Mouse (Mus musculus) limb, embryonic 12.5 days (tissue): ENCODE data around the gene Pard6a. TPM values are rescaled to one million over a fixed set of nuclear protein-coding genes. Genes with fewer than 3 reads are reported as not detected.
A peak's percentile ranks its signal among the peaks of the same experiment; 100 is the strongest.

ENCODE experiments used
- ATAC-seq: fragments of 200-750 bp; cut with Nextera tagmentation; 2 replicates; pipeline ENCODE4 v1.8.0; 2017; ENCODE audit warnings: low read depth, moderate TSS enrichment; ENCODE audit not compliant: insufficient number of reproducible peaks, insufficient read depth, low FRiP score, low TSS enrichment
- H3K27ac ChIP-seq: fragments of 300-500 bp; sonication (generic); 2 replicates; pipeline ENCODE4 v1.5.1; 2016; ENCODE audit warnings: mild to moderate bottlenecking, moderate library complexity
- H3K27me3 ChIP-seq: fragments of 300-500 bp; sonication (generic); 2 replicates; pipeline ENCODE4 v1.6.1; 2016; ENCODE audit warnings: mild to moderate bottlenecking, moderate library complexity
- H3K36me3 ChIP-seq: fragments of 300-500 bp; sonication (generic); 2 replicates; pipeline ENCODE4 v1.6.1; 2016; ENCODE audit warnings: mild to moderate bottlenecking, moderate library complexity
- H3K4me1 ChIP-seq: fragments of 300-500 bp; sonication (generic); replicated peaks from 2 replicates; pipeline ENCODE4 v1.6.1; 2016
- H3K4me2 ChIP-seq: fragments of 300-500 bp; sonication (generic); 2 replicates; pipeline ENCODE4 v1.6.1; 2016; ENCODE audit warnings: mild to moderate bottlenecking, moderate library complexity
- H3K4me3 ChIP-seq: fragments of 300-500 bp; sonication (generic); replicated peaks from 2 replicates; pipeline ENCODE4 v1.5.1; 2016; ENCODE audit warnings: mild to moderate bottlenecking
- H3K9ac ChIP-seq: fragments of 300-500 bp; sonication (generic); replicated peaks from 2 replicates; pipeline ENCODE4 v1.6.1; 2016; ENCODE audit warnings: mild to moderate bottlenecking, moderate library complexity
- H3K9me3 ChIP-seq: fragments of 300-500 bp; sonication (generic); 2 replicates; pipeline ENCODE4 v1.6.1; 2016; ENCODE audit warnings: mild to moderate bottlenecking, moderate library complexity
- WGBS: fragments of 180-500 bp; shearing (Covaris S2); methylation state at CpG from one replicate; pipeline ENCODE4 v1.1.7; 2016; 5-methylcytosine and 5-hydroxymethylcytosine counted together
- polyA plus RNA-seq: library from polyadenylated mRNA; unstranded; fragments of >200 nt; fragmentation: Nextera tagmentation; extraction: Ambion mirVana; gene quantifications from 2 replicates; pipeline ENCODE4 v1.2.1, GENCODE M21; 2016

Gene Pard6a
- polyA plus RNA-seq, 1 experiment from 2014 or later: 14.6 TPM

DNA sequence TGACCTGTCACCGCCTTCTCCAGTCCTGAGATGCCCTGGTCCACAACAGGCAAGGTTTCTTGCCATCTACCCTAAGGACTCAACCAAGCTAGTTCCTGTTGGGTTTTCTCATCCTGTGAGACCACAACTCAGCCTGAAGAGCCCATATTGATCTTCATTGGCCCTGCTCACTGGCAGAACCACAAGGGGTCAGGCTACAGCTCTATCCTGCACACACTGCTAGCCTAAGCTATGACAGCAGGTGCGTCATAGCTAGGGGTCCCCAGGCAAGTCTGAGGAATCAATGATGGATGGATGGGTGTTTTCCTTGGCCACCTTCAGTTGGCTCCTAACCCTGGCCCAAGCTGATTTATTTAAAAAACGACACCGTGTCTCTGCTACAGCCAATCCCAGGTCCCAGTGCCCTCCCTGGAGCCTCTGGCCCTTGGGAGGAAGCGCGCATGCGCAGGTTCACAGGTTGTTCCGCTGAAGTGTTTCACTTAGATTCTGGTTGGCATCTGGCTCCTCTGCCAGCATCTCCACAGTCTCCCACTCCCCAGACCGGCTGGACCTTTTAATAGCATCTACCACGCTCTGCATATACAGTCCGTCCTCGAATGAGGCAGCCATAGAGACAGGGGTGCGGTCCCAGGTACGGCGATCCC is 15.5 kb downstream of the Pard6a start:
- Histone ChIP-seq H3K4me3 (no peak overlapping the region), H3K4me2 (no peak overlapping the region), H3K36me3 (peaks cover 30% of the 10 kb centered on the region), H3K4me1 (no peaks in the 10 kb centered on the region), H3K27me3 (no peaks in the 10 kb centered on the region), H3K27ac (no peak overlapping the region), H3K9ac (no peak overlapping the region), H3K9me3 (no peaks in the 10 kb centered on the region)
- WGBS: 92% methylated on average over 15 of the region's 15 CpGs
- ATAC-seq: no peak

- Histone ChIP-seq H3K4me1 (no peaks in the 10 kb centered on the region), H3K36me3 (peaks cover 48% of the 10 kb centered on the region), H3K9ac (no peak overlapping the region), H3K27ac (no peak overlapping the region), H3K4me2 (no peak overlapping the region), H3K27me3 (no peaks in the 10 kb centered on the region), H3K9me3 (no peaks in the 10 kb centered on the region), H3K4me3 (no peak overlapping the region)
- WGBS: 88% methylated on average over 4 of the region's 4 CpGs
- ATAC-seq: no peak
Measured at GRCm38 (mm10) chr8:105719637-105720036, 18.7 kb downstream of the Pard6a start.

DNA sequence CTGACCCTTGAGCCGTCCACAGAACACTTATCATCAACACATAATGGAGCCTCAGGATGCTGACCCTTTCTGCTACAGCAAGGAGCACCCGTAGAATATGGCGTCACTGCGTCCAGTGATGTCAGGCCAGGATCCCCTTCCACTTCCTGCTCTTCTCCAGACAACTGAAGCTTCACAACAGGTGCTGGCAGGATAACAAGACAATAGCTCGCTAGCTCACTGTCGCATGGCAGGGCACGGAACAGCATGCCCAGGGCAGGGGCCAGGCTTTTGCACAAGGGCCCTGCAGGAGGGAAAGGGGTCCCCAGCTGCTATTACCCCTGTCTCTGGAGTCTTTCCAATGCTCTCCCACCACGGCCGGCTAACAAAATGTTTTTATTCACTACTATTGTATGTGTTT is 21.9 kb downstream of the Pard6a start:
- ATAC-seq: no peak
- Histone ChIP-seq H3K27ac (no peak overlapping the region), H3K9me3 (no peaks in the 10 kb centered on the region), H3K27me3 (no peaks in the 10 kb centered on the region), H3K36me3 (peaks cover 44% of the 10 kb centered on the region), H3K4me3 (no peak overlapping the region), H3K9ac (no peak overlapping the region), H3K4me2 (no peak overlapping the region), H3K4me1 (no peaks in the 10 kb centered on the region)
- 92% methylated on average over 9 of the region's 9 CpGs for WGBS

DNA sequence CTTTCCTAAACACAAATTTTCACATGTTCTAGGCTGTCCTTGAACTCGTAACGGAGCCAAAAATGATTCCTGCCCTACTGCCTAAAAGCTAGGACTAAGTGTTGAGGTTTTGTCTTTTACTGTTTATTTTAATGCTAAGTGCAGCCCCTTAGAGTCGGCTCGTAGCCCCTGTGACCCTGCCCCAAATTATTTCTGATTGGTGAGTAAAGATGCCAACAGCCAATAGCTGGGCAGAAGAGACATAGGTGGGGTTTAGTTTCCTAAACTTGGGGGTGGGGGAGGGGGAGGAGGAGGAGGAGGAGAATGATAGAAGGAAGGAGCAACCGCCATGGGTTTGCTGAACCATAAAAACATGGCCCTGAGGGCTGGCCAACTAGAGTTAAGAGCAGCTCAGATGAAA is 24.8 kb downstream of the Pard6a start:
- Histone ChIP-seq H3K4me1 (no peaks in the 10 kb centered on the region), H3K27me3 (no peaks in the 10 kb centered on the region), H3K36me3 (peaks cover 47% of the 10 kb centered on the region), H3K4me2 (no peak overlapping the region), H3K4me3 (no peak overlapping the region), H3K27ac (no peak overlapping the region), H3K9me3 (no peaks in the 10 kb centered on the region), H3K9ac (no peak overlapping the region)
- 73% methylated on average over 5 of the region's 5 CpGs for WGBS
- no peak for ATAC-seq

- Histone ChIP-seq H3K4me3 (no peak overlapping the region), H3K4me1 (no peaks in the 10 kb centered on the region), H3K9ac (no peak overlapping the region), H3K27me3 (no peaks in the 10 kb centered on the region), H3K4me2 (no peak overlapping the region), H3K27ac (peak overlapping the region; percentile 35; the same call in 1 of the 2 replicates), H3K9me3 (no peaks in the 10 kb centered on the region), H3K36me3 (peaks cover 46% of the 10 kb centered on the region)
- 84% methylated on average over 18 of the region's 18 CpGs for WGBS
- no peak for ATAC-seq
Measured at GRCm38 (mm10) chr8:105727397-105728124, 26.6 kb downstream of the Pard6a start.

DNA sequence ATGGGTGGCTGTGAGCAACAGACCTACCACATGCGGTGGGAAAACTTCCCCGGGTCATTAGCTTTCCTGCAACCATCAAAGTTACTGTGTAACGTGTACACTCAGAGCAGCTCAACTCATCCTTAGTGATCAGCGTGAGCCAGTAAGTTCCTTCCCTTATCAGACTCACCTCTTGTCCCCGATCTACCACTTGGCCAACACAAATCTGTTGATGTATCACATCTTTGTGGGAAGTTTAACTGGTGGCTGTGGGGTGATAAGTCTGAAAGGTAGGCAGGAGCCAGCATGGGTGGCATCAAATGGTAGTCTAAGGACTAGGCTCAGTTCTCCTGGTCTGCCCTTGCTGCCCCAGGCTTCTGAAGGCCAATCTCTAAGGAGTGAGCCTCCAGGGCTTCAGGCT is 31.2 kb downstream of the Pard6a start:
- ATAC-seq: no peak
- Histone ChIP-seq H3K27me3 (no peaks in the 10 kb centered on the region), H3K36me3 (peaks cover 17% of the 10 kb centered on the region), H3K4me1 (no peaks in the 10 kb centered on the region), H3K4me3 (no peak overlapping the region), H3K9ac (no peak overlapping the region), H3K9me3 (no peaks in the 10 kb centered on the region), H3K4me2 (no peak overlapping the region), H3K27ac (no peak overlapping the region)
- WGBS: 95% methylated on average over 5 of the region's 5 CpGs

- peaks cover 7% of the 10 kb centered on the region; the same call in 1 of the 2 replicates for H3K4me1 ChIP-seq
- H3K4me2 ChIP-seq: no peak overlapping the region
- H3K4me3 ChIP-seq: no peak overlapping the region
- H3K27me3 ChIP-seq: no peaks in the 10 kb centered on the region
- no peak for ATAC-seq
- no peaks in the 10 kb centered on the region for H3K9me3 ChIP-seq
- H3K36me3 ChIP-seq: peaks cover 17% of the 10 kb centered on the region; the same call in 1 of the 2 replicates
- H3K27ac ChIP-seq: no peak overlapping the region
- H3K9ac ChIP-seq: no peak overlapping the region
- WGBS: 87% methylated on average over 5 of the region's 5 CpGs
Measured at GRCm38 (mm10) chr8:105739216-105739615, 38.3 kb downstream of the Pard6a start.

DNA sequence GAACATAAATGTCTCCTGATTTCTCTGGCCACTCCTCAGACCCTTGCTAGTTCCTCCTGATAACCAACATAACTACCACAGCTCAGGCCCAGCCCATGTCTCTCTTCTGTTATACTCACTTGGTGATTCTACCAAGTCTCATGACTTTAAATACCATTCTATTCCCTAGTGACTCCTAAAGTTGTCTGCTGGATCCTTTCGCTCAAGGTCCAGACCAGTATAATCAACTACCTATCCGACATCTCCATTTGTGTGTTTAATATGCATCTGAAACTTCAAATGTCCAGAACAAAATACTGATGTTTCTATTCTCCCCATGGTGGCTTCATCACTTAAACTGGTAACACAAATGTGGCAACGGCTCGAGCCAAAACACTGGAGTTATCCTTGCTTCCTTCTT is 42.4 kb downstream of the Pard6a start:
- 85% methylated on average over 4 of the region's 4 CpGs for WGBS
- ATAC-seq: no peak
- H3K9ac ChIP-seq: no peak overlapping the region
- peaks cover 14% of the 10 kb centered on the region for H3K4me1 ChIP-seq
- no peak overlapping the region for H3K4me3 ChIP-seq
- H3K27ac ChIP-seq: no peak overlapping the region
- H3K36me3 ChIP-seq: peaks cover 10% of the 10 kb centered on the region; the same call in 1 of the 2 replicates
- no peaks in the 10 kb centered on the region for H3K27me3 ChIP-seq
- no peaks in the 10 kb centered on the region for H3K9me3 ChIP-seq
- H3K4me2 ChIP-seq: no peak overlapping the region

- H3K9ac ChIP-seq: no peak overlapping the region
- H3K27ac ChIP-seq: peak overlapping the region; percentile 56
- 8% methylated on average over 11 of the region's 11 CpGs for WGBS
- peak overlapping the region; percentile 32 for H3K4me2 ChIP-seq
- no peak for ATAC-seq
- no peak overlapping the region for H3K4me3 ChIP-seq
- no peaks in the 10 kb centered on the region for H3K27me3 ChIP-seq
- peaks cover 26% of the 10 kb centered on the region for H3K4me1 ChIP-seq
- no peaks in the 10 kb centered on the region for H3K36me3 ChIP-seq
- H3K9me3 ChIP-seq: no peaks in the 10 kb centered on the region
Measured at GRCm38 (mm10) chr8:105750606-105751005, 49.7 kb downstream of the Pard6a start.

Other genes with a start within 250 kb of the Pard6a start
- 25.3 and 28.9 TPM in 2 replicates for gene Tppp3, start 229.6 kb upstream of the Pard6a start, polyA plus RNA-seq
- 34.8 and 36.9 TPM in 2 replicates for gene Zdhhc1, start 204.2 kb upstream of the Pard6a start, polyA plus RNA-seq
- gene Hsd11b2, start 182.4 kb upstream of the Pard6a start, polyA plus RNA-seq: 28.2 and 30.6 TPM in 2 replicates
- gene Atp6v0d1, start 135.1 kb upstream of the Pard6a start, polyA plus RNA-seq: 60.5 and 61.5 TPM in 2 replicates
- gene Ripor1, start 95.9 kb upstream of the Pard6a start, polyA plus RNA-seq: 11.3 and 16.8 TPM in 2 replicates
- gene Ctcf, start 64.6 kb upstream of the Pard6a start, polyA plus RNA-seq: 149 and 160 TPM in 2 replicates
- gene Agrp, start 63.8 kb upstream of the Pard6a start, polyA plus RNA-seq: 0.97 and 1.4 TPM in 2 replicates
- gene Carmil2, start 14.9 kb upstream of the Pard6a start, polyA plus RNA-seq: 0.58 and 0.59 TPM in 2 replicates
- gene Acd, start within 50 bp of the Pard6a start, polyA plus RNA-seq: 75.3 and 76.7 TPM in 2 replicates
- 0.25 TPM in 1 of 2 replicates, not detected in the other for gene 4933405L10Rik, start 6.5 kb downstream of the Pard6a start, polyA plus RNA-seq
- 34.9 and 35.9 TPM in 2 replicates for gene Enkd1, start 7.1 kb downstream of the Pard6a start, polyA plus RNA-seq
- gene Gfod2, start 57.5 kb downstream of the Pard6a start, polyA plus RNA-seq: 29.0 and 30.2 TPM in 2 replicates
- gene Ranbp10, start 126.2 kb downstream of the Pard6a start, polyA plus RNA-seq: 14.9 and 17.2 TPM in 2 replicates
- 0.17 and 0.56 TPM in 2 replicates for gene Tsnaxip1, start 126.6 kb downstream of the Pard6a start, polyA plus RNA-seq
- gene Cenpt, start 152.1 kb downstream of the Pard6a start, polyA plus RNA-seq: 55.3 and 59.2 TPM in 2 replicates
- 85.6 and 96.3 TPM in 2 replicates for gene Thap11, start 154.0 kb downstream of the Pard6a start, polyA plus RNA-seq
- gene Nutf2, start 159.4 kb downstream of the Pard6a start, polyA plus RNA-seq: 253 and 266 TPM in 2 replicates
- gene Edc4, start 179.7 kb downstream of the Pard6a start, polyA plus RNA-seq: 72.0 and 75.7 TPM in 2 replicates
- gene Nrn1l, start 192.4 kb downstream of the Pard6a start, polyA plus RNA-seq: 0.38 and 0.77 TPM in 2 replicates
- 43.0 and 48.2 TPM in 2 replicates for gene Pskh1, start 199.3 kb downstream of the Pard6a start, polyA plus RNA-seq
- gene Ctrl, start 232.7 kb downstream of the Pard6a start, polyA plus RNA-seq: 1.3 and 1.6 TPM in 2 replicates
- 24.1 and 26.9 TPM in 2 replicates for gene Psmb10, start 237.3 kb downstream of the Pard6a start, polyA plus RNA-seq
- 2.2 and 2.3 TPM in 2 replicates for gene Lcat, start 242.2 kb downstream of the Pard6a start, polyA plus RNA-seq